Mouse (Mus musculus): ENCODE results near the gene Tbx3. TPM values are rescaled to one million over a fixed set of nuclear protein-coding genes. Genes with fewer than 3 reads are reported as not detected.

Gene Tbx3
- total and polyA plus RNA-seq, 2 experiments, result 7.7 to 32.4 TPM

GRCm38 (mm10) chr5:119709826-119710559 lies 39.5 kb downstream of the Tbx3 start:
- TF ChIP-seq CTCF (IDR thresholded peaks at IDR 0.05; ENCODE audit: low read depth, low read length) (no peak), POLR2A (IDR thresholded peaks at IDR 0.05; ENCODE audit: extremely low read depth, insufficient read depth, low read length) (no peak)
- peaks cover 6% of the 10 kb centered on the region; the same call in 1 of the 2 replicates for H3K27me3 ChIP-seq (ENCODE audit: control insufficient read depth, insufficient read depth, low read length)
- no peaks in the 10 kb centered on the region for H3K4me1 ChIP-seq (ENCODE audit: control insufficient read depth, insufficient read depth, low read length)
- DNase-seq (ENCODE audit: extremely low read depth, low read depth, low spot score), result no peak
- H3K36me3 ChIP-seq (ENCODE audit: control insufficient read depth, insufficient read depth, low read length), result no peaks in the 10 kb centered on the region
- no peak overlapping the region for H3K4me3 ChIP-seq (ENCODE audit: insufficient read depth, low read depth, low read length)
- H3K9ac ChIP-seq (ENCODE audit: low read depth, low read length), result no peak overlapping the region
- H3K27ac ChIP-seq (replicated peaks; ENCODE audit: insufficient read depth, low read depth, low read length), result no peak overlapping the region
- H3K79me2 ChIP-seq (ENCODE audit: control insufficient read depth, insufficient read depth, low read length), result no peaks in the 10 kb centered on the region
- WGBS, result 54% methylated on average over 18 of the region's 18 CpGs

- no peak overlapping the region for H3K9ac ChIP-seq (ENCODE audit: low read depth, low read length)
- 60% methylated on average over 7 of the region's 7 CpGs for WGBS
- no peaks in the 10 kb centered on the region for H3K4me1 ChIP-seq (ENCODE audit: control insufficient read depth, insufficient read depth, low read length)
- no peak overlapping the region for H3K27ac ChIP-seq (replicated peaks; ENCODE audit: insufficient read depth, low read depth, low read length)
- TF ChIP-seq CTCF (IDR thresholded peaks at IDR 0.05; ENCODE audit: low read depth, low read length) (no peak), POLR2A (IDR thresholded peaks at IDR 0.05; ENCODE audit: extremely low read depth, insufficient read depth, low read length) (no peak)
- no peaks in the 10 kb centered on the region for H3K79me2 ChIP-seq (ENCODE audit: control insufficient read depth, insufficient read depth, low read length)
- DNase-seq (ENCODE audit: extremely low read depth, low read depth, low spot score), result no peak
- H3K36me3 ChIP-seq (ENCODE audit: control insufficient read depth, insufficient read depth, low read length), result no peaks in the 10 kb centered on the region
- peaks cover 6% of the 10 kb centered on the region; the same call in 1 of the 2 replicates for H3K27me3 ChIP-seq (ENCODE audit: control insufficient read depth, insufficient read depth, low read length)
- no peak overlapping the region for H3K4me3 ChIP-seq (ENCODE audit: insufficient read depth, low read depth, low read length)
Measured at GRCm38 (mm10) chr5:119710756-119711155, 40.3 kb downstream of the Tbx3 start.

- peaks cover 3% of the 10 kb centered on the region; the same call in 1 of the 2 replicates for H3K27me3 ChIP-seq (ENCODE audit: control insufficient read depth, insufficient read depth, low read length)
- no peak overlapping the region for H3K4me3 ChIP-seq (ENCODE audit: insufficient read depth, low read depth, low read length)
- no peak for DNase-seq (ENCODE audit: extremely low read depth, low read depth, low spot score)
- H3K36me3 ChIP-seq (ENCODE audit: control insufficient read depth, insufficient read depth, low read length), result no peaks in the 10 kb centered on the region
- no peak for TF ChIP-seq POLR2A (IDR thresholded peaks at IDR 0.05; ENCODE audit: extremely low read depth, insufficient read depth, low read length)
- TF ChIP-seq CTCF (IDR thresholded peaks at IDR 0.05; ENCODE audit: low read depth, low read length), result no peak
- no peak overlapping the region for H3K27ac ChIP-seq (replicated peaks; ENCODE audit: insufficient read depth, low read depth, low read length)
- 90% methylated on average over 5 of the region's 5 CpGs for WGBS
- H3K4me1 ChIP-seq (ENCODE audit: control insufficient read depth, insufficient read depth, low read length), result no peaks in the 10 kb centered on the region
- H3K79me2 ChIP-seq (ENCODE audit: control insufficient read depth, insufficient read depth, low read length), result no peaks in the 10 kb centered on the region
- no peak overlapping the region for H3K9ac ChIP-seq (ENCODE audit: low read depth, low read length)
Measured at GRCm38 (mm10) chr5:119711626-119712025, 41.2 kb downstream of the Tbx3 start.

- peak; percentile 23 for DNase-seq (ENCODE audit: extremely low read depth, low read depth, low spot score)
- H3K27ac ChIP-seq (replicated peaks; ENCODE audit: insufficient read depth, low read depth, low read length), result no peak overlapping the region
Measured at GRCm38 (mm10) chr5:119712679-119713246, 42.3 kb downstream of the Tbx3 start.

GRCm38 (mm10) chr5:119720471-119721265 lies 50.2 kb downstream of the Tbx3 start:
- 57% methylated on average over 11 of the region's 11 CpGs for WGBS
- Histone ChIP-seq H3K4me1 (ENCODE audit: control insufficient read depth, insufficient read depth, low read length) (no peaks in the 10 kb centered on the region), H3K27me3 (ENCODE audit: control insufficient read depth, insufficient read depth, low read length) (no peaks in the 10 kb centered on the region), H3K79me2 (ENCODE audit: control insufficient read depth, insufficient read depth, low read length) (no peaks in the 10 kb centered on the region), H3K9ac (ENCODE audit: low read depth, low read length) (no peak overlapping the region), H3K27ac (replicated peaks; ENCODE audit: insufficient read depth, low read depth, low read length) (no peak overlapping the region), H3K4me3 (ENCODE audit: insufficient read depth, low read depth, low read length) (no peak overlapping the region), H3K36me3 (ENCODE audit: control insufficient read depth, insufficient read depth, low read length) (no peaks in the 10 kb centered on the region)
- DNase-seq (ENCODE audit: extremely low read depth, low read depth, low spot score), result no peak
- TF ChIP-seq POLR2A (IDR thresholded peaks at IDR 0.05; ENCODE audit: extremely low read depth, insufficient read depth, low read length), result no peak
- TF ChIP-seq CTCF (IDR thresholded peaks at IDR 0.05; ENCODE audit: low read depth, low read length), result no peak

More at GRCm38 (mm10) chr5:119712679-119713246, 42.3 kb downstream of the Tbx3 start:
- TF ChIP-seq POLR2A (IDR thresholded peaks at IDR 0.05; ENCODE audit: extremely low read depth, insufficient read depth, low read length) (no peak), CTCF (IDR thresholded peaks at IDR 0.05; ENCODE audit: low read depth, low read length) (peak; percentile 97)
- Histone ChIP-seq H3K4me1 (ENCODE audit: control insufficient read depth, insufficient read depth, low read length) (no peaks in the 10 kb centered on the region), H3K79me2 (ENCODE audit: control insufficient read depth, insufficient read depth, low read length) (no peaks in the 10 kb centered on the region), H3K4me3 (ENCODE audit: insufficient read depth, low read depth, low read length) (no peak overlapping the region), H3K27me3 (ENCODE audit: control insufficient read depth, insufficient read depth, low read length) (no peaks in the 10 kb centered on the region; the same call in 1 of the 2 replicates), H3K36me3 (ENCODE audit: control insufficient read depth, insufficient read depth, low read length) (no peaks in the 10 kb centered on the region), H3K9ac (ENCODE audit: low read depth, low read length) (no peak overlapping the region)
- 2% methylated on average over 22 of the region's 22 CpGs for WGBS

Data from liver, adult 2 months (tissue).